Mouse (Mus musculus): ENCODE results near the gene Osbpl10.

Gene Osbpl10

GRCm38 (mm10) chr9:115169591-115169990 lies 191.2 kb downstream of the Osbpl10 start:
- no peak for DNase-seq

- DNase-seq: no peak
Measured at GRCm38 (mm10) chr9:115172096-115172495, 193.7 kb downstream of the Osbpl10 start.

DNA sequence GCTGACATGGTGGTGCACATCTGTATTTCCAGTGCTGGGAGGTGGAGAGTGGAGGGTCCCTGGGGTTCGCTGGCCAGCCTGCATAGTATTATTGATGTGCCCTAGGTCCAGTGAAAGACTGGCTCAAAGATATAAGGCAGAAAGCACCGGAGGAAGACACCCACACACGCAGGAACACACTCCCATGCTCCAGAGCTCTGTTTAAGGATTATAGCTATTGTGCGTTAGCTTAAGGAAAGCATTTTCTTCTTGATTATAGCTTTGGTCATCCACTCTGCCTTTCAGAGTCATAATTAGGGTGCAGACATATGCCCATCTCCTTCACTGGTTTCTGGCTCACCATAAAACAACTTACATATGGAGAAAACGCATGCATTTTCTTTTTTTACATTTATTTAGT lies 200.8 kb downstream of the Osbpl10 start:
- no peak for DNase-seq

- peak in 1 of 2 experiments; percentile 47 for DNase-seq
Measured at GRCm38 (mm10) chr9:115179935-115180334, 201.6 kb downstream of the Osbpl10 start.

- DNase-seq: no peak
Measured at GRCm38 (mm10) chr9:115186402-115186801, 208.0 kb downstream of the Osbpl10 start.

- DNase-seq: no peak
Measured at GRCm38 (mm10) chr9:115190376-115190942, 212.1 kb downstream of the Osbpl10 start.

DNA sequence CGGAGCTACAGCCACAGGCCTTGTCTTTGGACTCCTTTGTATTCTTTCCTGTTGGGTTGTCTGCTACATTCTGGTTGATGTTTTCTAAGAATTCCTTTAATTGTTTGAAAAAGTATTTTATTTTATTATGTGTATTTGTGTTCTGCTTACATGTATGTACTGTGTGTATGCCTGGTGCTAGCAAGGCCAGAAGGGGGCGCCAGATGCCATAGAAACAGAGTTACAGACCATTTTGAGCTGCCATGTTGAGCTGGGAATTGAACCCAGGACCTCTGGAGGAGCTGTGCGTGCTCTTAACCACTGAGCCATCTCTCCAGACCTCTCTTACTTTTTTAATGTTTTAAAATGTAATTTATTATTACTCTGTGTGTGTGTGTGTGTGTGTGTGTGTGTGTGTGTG lies 214.5 kb downstream of the Osbpl10 start:
- DNase-seq: no peak

DNA sequence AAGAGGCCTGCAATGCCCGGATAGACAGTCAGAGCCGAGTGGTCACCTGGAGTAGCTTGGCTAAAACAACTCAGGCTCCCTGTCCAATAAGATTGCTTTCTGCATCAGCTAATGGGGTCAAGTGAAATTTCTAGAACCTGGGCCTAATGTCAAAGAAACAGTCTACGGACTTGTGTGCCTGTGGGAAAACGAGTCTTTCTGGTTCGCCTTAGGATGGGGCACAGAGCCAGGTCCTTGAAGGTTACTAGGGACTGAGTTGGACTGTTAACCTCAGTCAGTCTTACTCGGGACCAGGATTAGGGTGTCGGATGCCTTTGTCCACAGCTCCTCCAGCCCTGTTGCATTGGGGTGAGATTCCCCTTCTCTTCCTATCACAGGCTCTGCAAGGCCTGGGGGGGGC lies 218.7 kb downstream of the Osbpl10 start:
- DNase-seq: peak; percentile 71 to 72

DNA sequence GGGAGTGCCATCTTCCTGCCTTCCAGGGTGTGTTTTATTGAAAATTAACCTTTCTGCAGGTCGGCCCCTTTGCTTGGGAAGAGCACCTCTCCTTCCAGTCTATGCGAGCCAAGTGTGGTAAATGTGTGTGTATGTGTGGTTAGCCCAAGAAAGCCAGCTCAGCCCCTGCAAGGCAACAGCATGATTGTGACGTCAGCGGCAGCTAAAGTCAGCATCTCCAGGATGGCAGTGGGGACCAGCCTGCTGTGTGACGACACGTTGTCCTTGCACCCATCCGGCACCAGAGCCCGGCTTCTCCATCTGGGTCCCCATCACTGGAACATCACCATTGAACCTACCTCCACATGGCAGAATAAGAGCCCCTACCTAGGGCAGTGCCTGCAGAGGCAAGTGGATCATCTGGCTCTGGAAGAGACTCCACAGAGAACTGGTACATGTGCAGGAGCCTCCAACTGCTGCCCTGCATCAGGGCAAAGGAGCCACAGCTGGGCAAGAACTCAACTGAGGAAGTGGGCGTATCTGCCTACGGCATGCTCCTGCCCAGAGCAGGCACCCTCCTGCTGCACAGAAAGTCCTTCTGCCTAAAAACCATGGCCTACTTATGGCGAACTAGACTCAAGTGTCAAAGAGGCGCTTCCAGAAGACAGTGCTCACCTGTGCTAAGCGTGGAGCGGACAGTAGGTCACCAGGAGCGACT lies 221.9 kb downstream of the Osbpl10 start:
- no peak for DNase-seq

GRCm38 (mm10) chr9:115201264-115201663 lies 222.9 kb downstream of the Osbpl10 start:
- no peak for DNase-seq

DNA sequence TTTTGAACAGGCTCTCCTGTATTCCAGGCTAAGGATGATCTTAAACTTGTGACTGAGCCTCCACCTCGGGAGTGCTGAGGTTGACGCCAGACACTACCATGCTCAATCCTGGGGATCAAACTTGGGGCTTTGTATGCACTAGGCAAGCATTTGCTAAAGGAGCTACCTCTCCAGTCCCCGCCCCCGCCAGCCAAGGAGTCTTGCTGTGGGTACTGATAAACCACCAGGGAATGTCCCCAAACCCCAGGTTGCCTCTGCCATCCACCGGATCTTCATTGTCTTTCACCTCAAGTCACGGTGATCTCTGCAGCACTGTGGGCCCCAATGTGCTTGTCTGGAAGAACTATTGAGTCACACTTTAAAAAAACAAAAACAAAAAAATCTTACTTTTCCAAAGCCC lies 224.8 kb downstream of the Osbpl10 start:
- DNase-seq: no peak

DNA sequence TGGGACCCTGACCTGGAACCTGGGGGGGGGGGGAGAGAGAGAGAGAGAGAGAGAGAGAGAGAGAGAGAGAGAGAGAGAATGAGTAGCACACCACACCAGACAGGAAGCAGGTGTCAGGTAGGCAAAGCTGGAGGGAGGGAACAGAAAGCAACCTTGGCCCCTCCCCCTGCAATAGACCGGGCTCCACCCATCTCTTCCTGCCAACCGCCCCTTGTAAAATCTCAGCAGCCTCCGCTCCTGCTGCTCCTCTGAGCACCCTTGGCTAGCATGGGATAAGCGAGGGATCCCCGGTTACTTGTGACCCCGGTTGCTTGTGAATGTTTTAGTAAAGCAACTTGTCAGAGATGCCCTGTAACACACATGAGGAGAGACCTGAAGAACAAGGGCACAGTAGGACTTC lies 227.1 kb downstream of the Osbpl10 start:
- peak; percentile 51 to 57 for DNase-seq

- DNase-seq: no peak
Measured at GRCm38 (mm10) chr9:115206219-115206618, 227.8 kb downstream of the Osbpl10 start.

GRCm38 (mm10) chr9:115209737-115210136 lies 231.4 kb downstream of the Osbpl10 start:
- DNase-seq: no peak

GRCm38 (mm10) chr9:115210535-115210934 lies 232.2 kb downstream of the Osbpl10 start:
- no peak for DNase-seq

- no peak for DNase-seq
Measured at GRCm38 (mm10) chr9:115213755-115214264, 235.4 kb downstream of the Osbpl10 start.

DNA sequence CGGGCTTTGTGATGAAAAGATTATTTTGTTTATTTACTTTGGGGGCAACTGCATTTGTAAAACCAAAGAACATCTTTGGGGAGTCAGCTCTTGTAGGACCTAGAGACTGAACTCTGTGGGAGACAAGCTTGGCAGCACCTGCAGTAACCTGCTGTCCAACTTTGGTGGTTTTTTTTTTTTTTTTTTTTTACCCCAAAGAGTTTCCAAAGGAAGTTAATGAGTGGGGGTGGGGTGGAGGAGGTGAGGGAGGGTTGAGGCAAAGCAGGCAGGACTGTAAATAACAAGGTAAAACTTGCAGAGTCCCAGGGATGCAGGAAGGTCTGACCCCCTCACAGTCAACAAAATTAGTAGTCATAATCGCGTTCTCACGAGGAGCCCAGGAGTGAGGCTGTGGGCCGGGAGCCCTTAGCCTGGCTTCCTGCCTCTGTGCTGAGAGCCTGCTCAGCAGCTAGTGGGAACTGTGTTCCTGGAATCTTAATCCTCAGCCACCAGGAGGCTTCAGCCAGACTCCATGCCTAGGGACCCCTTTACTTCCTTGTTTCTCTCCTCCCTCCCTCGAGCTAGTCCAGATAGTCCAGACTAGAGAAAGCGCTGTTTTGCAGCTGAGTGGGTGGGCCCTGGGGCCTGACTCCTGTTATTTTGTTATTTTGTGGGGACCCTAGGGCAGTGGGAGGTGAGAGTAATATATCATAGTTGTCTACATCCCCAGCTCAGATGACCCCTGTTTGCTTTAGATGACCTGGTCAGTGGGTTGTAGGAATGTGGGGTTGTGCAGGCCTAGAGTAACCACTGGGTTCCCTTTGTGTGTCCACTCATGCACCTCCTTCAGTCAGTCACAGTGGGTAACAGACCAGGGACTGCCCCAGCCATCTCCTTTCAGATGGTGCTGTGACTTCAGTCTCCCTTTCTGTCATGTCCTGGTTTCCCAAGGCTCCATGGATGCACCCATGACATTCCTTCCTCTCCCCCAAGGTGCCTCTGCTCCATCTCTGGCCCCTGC lies 236.5 kb downstream of the Osbpl10 start:
- peak in 1 of 2 experiments; percentile 11 for DNase-seq

GRCm38 (mm10) chr9:115215830-115216701 lies 237.7 kb downstream of the Osbpl10 start:
- peak; percentile 57 to 74 for DNase-seq

DNA sequence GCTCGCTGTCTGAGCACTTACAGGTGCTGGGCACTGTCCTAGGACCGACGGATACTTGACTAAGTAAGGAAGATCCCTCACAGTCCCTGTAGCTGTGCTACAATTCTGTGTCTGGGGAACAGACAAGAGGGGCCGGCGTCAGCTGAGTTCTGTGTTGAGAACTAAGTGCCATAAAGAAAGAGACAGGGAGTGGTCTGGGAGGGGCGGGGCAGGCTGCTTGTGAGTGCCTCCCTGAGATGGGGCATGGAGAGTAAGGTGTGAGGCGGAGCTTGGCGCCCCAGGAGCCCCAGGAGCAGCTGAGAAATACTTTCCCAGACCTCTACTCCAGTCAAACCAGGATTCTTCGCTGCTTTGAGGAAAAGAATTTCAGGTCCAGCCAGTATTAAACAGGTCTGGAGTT lies 239.6 kb downstream of the Osbpl10 start:
- no peak for DNase-seq

DNA sequence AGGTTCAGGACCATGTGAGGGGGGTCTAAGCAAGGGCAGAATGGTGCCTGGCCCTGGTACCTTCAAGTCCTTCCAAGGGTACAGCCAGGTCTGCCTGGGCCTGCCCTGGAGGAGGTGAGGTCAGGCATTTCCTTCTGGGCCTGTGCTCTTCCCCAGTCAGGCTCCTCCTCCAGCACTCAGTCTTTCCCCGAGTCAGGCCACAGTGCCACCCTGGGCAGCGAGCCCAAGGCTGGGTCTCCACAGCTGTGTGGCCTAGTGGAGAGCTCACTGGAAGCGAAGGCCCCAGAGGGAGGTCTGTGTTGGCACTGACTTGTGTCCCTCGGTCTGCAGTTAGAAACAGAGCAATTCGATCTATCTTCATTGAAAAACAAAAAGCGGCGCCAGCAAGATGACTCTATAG lies 242.1 kb downstream of the Osbpl10 start:
- DNase-seq: no peak

DNA sequence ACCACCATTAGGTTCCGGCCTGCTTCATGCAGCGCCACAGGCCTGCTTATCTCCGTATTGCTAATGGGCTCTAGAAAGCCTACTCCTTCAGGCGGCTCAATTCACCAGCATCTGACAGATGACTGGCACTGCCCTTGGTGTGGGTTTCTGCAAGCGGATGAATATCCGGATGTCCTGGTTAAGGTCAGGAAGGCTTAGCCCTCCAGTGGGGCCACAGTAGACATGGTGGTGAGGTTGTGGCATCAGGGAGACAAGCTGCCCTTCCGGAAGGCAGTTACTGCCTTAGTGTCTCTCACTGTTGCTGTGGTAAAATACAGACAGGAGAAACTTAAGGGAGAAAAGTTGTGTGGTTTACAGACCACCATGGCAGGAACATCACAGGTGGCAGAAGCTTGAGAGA lies 242.9 kb downstream of the Osbpl10 start:
- DNase-seq: no peak

DNA sequence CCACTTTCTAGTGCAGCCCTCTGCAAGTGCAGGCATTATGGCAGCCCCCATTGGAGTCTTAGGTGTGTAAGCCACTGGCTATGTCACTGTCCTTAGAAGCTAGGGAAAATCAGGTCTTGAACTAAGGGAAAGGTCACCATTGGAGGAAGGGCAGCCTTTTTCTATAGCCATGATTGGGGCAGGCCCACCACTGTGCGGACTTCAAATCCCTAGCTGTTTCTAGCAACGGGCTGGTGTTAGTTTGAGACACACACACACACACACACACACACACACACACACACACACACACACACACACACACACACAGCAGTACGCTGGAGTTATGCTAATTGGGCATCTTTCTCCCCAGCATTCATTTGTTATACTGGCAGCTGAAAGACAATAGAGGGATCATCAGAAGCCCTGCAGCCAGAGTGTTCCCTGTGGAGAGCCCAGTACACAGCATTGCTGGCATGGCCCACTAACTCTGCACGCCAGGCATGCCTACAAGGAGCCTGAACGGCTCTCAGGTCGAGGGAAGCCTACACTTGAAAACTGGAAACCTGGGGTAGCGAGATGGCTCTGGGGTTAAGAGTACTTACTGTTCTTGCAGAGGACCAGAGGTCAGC lies 246.5 kb downstream of the Osbpl10 start:
- no peak for DNase-seq
